Mouse (Mus musculus) cerebellum, adult (tissue): ENCODE measurements around the gene Adcyap1.

ENCODE experiments used
- ATAC-seq: cut with Nextera tagmentation; 2 replicates; pipeline ENCODE4 v1.9.2; 2017; ENCODE audit warnings: mild to moderate bottlenecking, moderate library complexity, mixed read lengths; ENCODE audit not compliant: insufficient number of reproducible peaks, low FRiP score, low TSS enrichment

The Adcyap1 gene

GRCm38 (mm10) chr17:93198717-93199116 is at the start of gene Adcyap1:
Gene Adcyap1 (plus strand): TSS chr17:93199017.
- no peak for ATAC-seq

- ATAC-seq = no peak
Observed at GRCm38 (mm10) chr17:93158280-93158851, 40.5 kb upstream of the Adcyap1 start.

GRCm38 (mm10) chr17:93169572-93169971 is 29.2 kb upstream of the Adcyap1 start:
- ATAC-seq = no peak

DNA sequence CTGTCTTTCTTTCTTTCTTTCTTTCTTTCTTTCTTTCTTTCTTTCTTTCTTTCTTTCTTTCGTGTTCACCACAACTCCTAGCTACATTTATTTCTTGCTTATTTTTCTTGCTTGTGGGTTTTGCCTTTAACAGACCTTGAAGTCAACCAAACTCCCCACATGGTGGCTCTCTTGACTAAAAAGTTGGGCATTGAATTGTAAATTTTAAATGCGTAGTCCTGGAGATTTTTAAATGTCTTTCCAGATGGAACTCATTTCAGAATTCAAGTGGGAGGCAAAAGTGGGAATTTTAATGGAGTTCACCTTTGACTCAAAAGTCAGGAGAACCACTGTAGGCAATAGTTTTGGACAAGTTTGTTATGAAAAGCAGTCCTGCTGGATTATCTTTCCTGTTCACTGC is 2.0 kb upstream of the Adcyap1 start:
- no peak for ATAC-seq

DNA sequence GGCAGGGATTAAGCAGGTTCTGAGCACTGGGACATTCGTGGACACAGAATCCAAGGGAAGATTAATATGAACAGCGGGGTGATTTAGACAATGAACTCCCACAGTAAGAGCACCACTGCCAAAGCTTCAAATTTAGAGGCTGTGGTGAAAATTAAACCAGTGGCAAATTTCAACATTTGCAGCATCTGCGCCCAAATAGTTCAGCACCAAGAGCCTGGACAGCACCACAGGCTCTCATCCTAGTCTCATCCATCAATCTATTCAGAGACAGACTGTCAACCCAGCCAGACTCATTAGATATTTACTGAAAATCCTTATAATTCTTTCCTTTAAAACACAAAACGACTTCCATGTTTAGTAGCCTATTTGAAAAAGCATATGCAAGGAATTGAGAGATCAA is 604 bp upstream of the Adcyap1 start:
- ATAC-seq = no peak

DNA sequence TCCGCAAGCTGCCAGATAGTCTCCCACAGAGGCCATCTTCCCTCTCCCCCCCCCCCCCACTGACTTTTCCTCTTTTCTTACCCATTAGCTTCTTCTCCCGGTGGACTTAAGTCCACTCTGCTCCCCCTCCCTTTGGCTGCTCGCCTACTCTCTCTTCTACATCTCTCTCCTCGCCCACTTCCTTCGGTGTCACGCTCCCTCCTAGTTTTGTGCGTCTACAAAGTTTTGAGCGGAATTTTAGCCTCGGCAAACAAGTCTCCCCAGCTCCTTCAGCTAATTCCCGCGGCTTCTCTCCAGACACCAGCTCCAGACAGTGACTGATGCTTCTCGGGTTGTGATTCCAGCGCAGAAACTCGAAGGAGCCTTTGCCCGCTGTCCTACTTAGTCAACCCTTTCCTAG is 401 bp downstream of the Adcyap1 start:
- ATAC-seq = no peak

DNA sequence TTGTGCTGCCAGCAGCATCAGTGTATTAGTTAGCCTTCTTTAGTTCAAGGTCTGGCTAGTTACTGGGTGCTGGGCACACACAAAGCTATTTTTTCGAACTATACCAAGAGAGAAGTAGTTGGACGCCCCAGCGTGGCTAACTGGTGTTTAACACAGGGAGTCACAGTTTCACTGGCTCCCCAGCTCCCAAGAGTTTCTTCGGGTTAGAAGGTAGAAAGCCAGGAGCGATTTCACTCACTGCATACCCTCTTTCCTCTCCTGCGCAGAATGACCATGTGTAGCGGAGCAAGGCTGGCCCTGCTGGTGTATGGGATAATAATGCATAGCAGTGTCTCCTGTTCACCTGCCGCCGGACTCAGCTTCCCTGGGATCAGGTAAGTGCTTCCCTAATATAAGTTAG is 930 bp downstream of the Adcyap1 start:
- no peak for ATAC-seq

DNA sequence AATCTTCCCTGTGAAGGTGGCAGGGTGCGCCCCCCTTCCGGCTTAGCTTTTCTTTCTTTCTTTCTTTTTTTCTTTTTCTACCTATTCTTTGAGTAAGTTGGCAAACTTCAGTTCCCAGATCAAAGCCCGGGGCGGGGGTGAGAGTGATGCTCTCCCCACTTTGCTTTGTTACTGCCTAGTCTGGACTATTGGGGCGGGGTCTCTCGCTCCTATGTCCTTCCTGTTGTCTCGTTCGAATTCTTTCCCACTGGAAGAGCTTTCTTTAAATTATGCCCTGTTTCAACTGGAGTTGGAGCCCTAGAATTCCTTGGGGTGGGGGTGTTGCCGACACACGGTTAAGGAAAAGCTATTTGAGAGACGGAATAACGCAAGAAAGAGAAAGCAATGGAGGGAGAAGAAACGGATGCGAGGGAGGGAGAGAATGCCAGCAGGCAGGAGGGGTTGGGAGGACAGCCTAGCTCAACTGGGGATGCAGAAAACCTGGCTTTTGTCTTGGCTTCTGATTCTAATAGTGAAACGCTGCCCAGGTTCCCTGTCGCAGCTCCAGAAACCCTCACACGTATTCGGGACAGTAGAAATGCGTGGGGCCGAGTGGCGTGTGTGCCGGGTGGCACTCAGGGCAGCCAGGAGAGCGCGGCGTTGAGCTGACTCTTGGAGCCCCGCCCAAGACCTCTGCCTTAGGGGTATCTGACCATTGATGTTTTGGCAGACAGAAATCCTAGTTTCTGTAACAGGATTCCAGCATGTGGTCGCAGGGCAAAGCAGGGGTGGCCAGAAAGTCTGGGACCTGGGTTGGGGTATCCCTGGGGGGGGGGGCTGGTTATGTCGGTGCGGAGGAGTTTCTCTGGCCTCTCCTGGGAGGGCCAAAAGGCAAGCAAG is 1.8 kb downstream of the Adcyap1 start:
- no peak for ATAC-seq

- peak; percentile 12; the same call in 1 of the 2 replicates for ATAC-seq
Observed at GRCm38 (mm10) chr17:93201265-93201925, 2.6 kb downstream of the Adcyap1 start.

DNA sequence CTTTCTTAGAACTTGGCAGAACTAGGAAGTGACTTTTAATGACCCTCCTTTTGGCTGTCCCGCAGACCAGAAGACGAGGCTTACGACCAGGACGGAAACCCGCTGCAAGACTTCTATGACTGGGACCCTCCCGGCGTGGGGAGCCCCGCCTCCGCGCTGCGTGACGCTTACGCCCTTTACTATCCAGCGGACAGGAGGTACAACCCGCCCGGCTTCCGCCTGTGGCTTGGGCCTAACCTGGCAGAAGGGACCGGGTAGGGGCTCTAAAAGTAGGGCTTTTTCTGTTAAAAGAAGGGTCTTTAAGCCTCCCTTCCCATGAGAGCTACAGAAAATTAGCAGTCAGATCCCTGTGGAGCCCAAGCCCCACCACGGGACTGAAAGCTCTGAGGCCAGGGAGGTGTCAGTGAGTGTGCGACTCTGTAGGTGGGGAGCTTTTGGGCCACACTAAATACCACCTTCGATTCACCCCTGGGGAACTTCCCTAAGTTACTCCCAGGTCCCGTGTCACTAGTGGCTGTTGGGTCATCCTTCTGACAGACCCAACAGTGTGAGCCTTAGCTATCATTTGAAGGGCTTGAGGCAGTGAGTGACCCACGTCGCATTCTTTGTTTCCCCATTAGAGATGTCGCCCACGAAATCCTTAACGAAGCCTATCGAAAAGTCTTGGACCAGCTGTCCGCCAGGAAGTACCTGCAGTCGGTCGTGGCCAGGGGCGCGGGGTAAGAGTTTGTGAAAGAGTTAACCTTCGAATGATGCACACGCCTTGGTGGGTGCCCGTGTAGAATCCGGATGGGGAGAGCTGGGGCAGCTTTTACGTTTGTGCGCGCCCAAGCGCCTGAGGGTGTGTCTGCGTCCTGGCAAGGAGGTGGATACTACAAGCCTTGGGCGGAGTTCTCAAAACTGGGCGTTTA is 3.6 kb downstream of the Adcyap1 start:
- no peak for ATAC-seq

GRCm38 (mm10) chr17:93203076-93204031 is 4.5 kb downstream of the Adcyap1 start:
- ATAC-seq = no peak

GRCm38 (mm10) chr17:93217785-93218184 is 19.0 kb downstream of the Adcyap1 start:
- no peak for ATAC-seq

- ATAC-seq = no peak
Observed at GRCm38 (mm10) chr17:93218640-93219039, 19.8 kb downstream of the Adcyap1 start.

GRCm38 (mm10) chr17:93237355-93237754 is 38.5 kb downstream of the Adcyap1 start:
- ATAC-seq = no peak
